Mouse (Mus musculus) layer of hippocampus, adult 2 months (tissue): ENCODE measurements at regions not wholly inside any gene's neighbourhood (a gene's known extent, or its start where the extent isn't known, plus 50 kb on each side); places are given as distances from the start of the nearest gene placed in this dataset.

Experiments
- DNase-seq, 2 experiments: peaks; one replicate each; pipeline ENCODE4 v3.0.0; 2022; ENCODE audit warnings: low spot score in 2 of 2
- H3K27ac ChIP-seq: fragments of 200-600 bp; 2 replicates; pipeline ENCODE4 v1.8.1; 2022
- H3K4me3 ChIP-seq: fragments of 200-600 bp; 2 replicates; pipeline ENCODE4 v1.8.1; 2022; ENCODE audit warnings: mild to moderate bottlenecking
- CTCF ChIP-seq: fragments of 200-600 bp; conservative IDR thresholded peaks from 2 replicates; pipeline ENCODE4 v1.8.1; 2022; ENCODE audit warnings: antibody characterized with exemption, mild to moderate bottlenecking, moderate library complexity

DNA sequence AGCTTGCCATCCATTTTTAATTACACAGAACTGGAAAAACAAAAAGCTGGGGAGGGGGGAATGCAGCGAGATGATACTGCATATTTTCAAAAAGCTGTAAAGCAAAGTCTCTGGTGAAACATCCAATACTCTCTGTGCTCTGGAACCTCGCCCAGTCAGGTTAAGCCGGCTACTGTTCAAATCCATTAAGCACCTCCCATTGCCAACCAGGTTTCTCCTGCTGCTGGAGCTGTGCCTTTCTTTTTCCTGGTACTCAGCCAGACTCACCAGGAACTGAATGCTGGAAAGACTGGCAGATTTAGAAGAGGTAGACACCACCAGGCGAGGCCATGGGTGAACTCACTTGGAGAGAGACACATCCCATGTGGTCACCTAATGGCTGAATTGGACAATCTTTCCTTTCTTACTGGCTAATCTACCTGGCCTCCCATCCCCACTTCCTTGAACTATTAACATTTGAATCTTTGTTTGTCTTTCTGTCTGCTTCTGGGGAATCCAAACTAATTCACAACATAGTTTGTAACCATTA is 1250.8 kb upstream of the Jmjd1c start:
- Histone ChIP-seq H3K27ac (no peak overlapping the region), H3K4me3 (no peak overlapping the region)
- no peak for TF ChIP-seq CTCF
- DNase-seq: no peak

GRCm38 (mm10) chr10:65846136-65846535 is 1249.8 kb upstream of the Jmjd1c start:
- no peak for TF ChIP-seq CTCF
- H3K27ac ChIP-seq: no peak overlapping the region
- peak; percentile 11 to 42 for DNase-seq
- H3K4me3 ChIP-seq: no peak overlapping the region

- TF ChIP-seq CTCF: no peak
- Histone ChIP-seq H3K27ac (no peak overlapping the region), H3K4me3 (no peak overlapping the region)
- DNase-seq: no peak
Measured at GRCm38 (mm10) chr10:65847622-65848021, 1248.3 kb upstream of the Jmjd1c start.

DNA sequence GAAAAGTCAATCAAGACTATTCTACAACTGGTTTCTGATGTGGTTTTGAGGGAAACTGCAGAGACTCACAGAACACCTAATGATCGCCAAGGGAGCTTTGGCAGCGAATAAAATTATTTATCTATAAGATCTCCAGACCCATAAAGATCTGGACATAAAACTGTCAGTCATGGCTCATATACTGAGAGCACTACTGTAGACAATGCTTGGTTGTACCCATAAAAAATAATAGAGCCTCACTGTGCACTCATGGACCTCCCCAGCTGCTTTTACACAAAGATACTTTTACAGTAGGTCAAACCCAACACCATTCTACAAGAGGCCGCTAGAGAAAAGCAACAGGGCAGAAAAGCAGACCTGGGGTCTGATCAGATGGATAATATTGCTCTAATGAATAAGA is 1206.0 kb upstream of the Jmjd1c start:
- no peak for DNase-seq
- Histone ChIP-seq H3K4me3 (no peak overlapping the region), H3K27ac (no peak overlapping the region)
- TF ChIP-seq CTCF: no peak

DNA sequence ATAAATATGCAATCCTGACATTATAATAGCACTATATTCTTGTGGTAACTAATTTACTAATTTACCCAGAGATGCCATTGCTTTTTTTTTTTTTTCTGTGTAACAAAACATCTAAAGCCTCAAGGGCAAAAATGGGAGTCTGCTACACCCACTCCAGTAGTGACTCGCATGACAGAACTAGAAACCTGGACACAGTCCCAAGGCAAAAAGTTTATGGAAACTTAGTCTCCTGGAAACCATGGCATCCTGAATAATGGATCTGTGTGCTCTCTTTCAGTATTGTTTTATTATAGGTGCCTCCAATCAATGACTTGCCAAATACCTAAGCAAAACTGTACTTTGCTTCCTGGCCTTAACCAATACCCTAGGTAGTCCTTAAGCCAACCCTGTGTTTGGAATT is 1188.4 kb upstream of the Jmjd1c start:
- no peak overlapping the region for H3K4me3 ChIP-seq
- TF ChIP-seq CTCF: no peak
- no peak for DNase-seq
- H3K27ac ChIP-seq: no peak overlapping the region

GRCm38 (mm10) chr10:65912518-65912917 is 1183.4 kb upstream of the Jmjd1c start:
- Histone ChIP-seq H3K4me3 (no peak overlapping the region), H3K27ac (no peak overlapping the region; the same call in 1 of the 2 replicates)
- DNase-seq: peak in 1 of 2 experiments; percentile 10
- no peak for TF ChIP-seq CTCF

DNA sequence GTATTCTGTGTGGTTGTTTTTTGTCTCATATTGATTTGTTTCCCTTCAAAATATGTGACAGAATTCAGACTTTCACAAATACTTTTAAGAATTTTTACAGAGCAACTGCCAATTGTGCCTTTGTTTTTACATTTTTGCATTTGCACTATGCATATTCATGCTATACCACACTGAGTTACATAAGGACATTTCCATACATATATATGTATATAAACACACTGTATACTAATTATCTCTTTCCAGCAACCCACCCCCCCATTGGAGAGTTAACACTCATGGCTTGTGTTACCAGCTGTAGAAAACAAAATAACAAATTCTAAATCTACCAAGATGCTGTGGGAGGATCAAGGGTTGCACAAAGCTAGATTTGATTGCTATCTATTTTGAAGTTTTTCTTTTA is 1163.8 kb upstream of the Jmjd1c start:
- Histone ChIP-seq H3K4me3 (no peak overlapping the region), H3K27ac (no peak overlapping the region)
- TF ChIP-seq CTCF: no peak
- DNase-seq: no peak

GRCm38 (mm10) chr10:65948587-65948986 is 1147.3 kb upstream of the Jmjd1c start:
- H3K27ac ChIP-seq: no peak overlapping the region
- peak in 1 of 2 experiments; percentile 8 for DNase-seq
- no peak for TF ChIP-seq CTCF
- H3K4me3 ChIP-seq: no peak overlapping the region

DNA sequence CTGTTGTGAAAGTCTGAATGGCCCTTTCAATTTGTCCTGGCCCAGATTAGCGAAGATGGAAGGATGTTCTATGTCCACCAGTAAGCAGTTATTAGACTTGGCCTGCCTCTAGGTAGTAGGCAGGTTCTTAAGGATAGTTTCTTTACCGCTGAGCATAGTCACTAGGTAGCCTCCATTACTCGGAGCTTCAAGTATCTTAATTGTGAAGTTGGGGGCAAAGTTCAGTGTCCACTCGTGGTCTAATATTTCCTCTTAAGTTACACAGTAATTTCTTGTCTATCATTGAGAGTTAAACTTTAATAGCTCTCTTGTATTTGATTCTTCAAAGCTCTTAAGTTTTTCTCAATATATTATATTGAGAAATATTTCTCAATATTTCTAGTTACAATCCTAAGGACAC is 1133.5 kb upstream of the Jmjd1c start:
- no peak for TF ChIP-seq CTCF
- DNase-seq: no peak
- no peak overlapping the region for H3K27ac ChIP-seq
- H3K4me3 ChIP-seq: no peak overlapping the region

DNA sequence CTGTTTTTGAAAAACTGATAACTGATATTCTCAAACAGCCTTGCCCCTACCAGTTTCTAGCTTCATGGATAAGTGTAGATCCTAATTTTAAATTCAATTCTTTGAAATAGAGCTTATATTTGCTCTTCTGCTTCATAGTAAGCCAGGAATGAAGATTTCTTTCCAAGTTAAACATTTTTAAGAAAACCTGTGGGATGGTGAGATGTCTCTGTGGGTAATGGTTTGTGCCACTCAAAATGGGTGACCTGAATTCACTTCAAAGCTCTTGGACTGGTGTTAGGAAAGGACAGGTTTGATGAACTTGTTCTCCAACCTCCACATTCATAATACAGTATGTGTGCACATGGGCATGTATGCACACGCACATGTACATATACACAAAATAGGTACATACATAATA is 1126.2 kb upstream of the Jmjd1c start:
- no peak for TF ChIP-seq CTCF
- Histone ChIP-seq H3K27ac (no peak overlapping the region), H3K4me3 (no peak overlapping the region)
- DNase-seq: no peak
